Mouse (Mus musculus): ENCODE measurements around the gene Zdhhc7. TPM values are rescaled to one million over a fixed set of nuclear protein-coding genes. Genes with fewer than 3 reads are reported as not detected.

The Zdhhc7 gene
- polyA plus RNA-seq, 1 experiment from 2014 or later: 24.7 TPM

- Histone ChIP-seq H3K27me3 (ENCODE audit: control insufficient read depth, insufficient read depth, low read length) (peaks cover 6% of the 10 kb centered on the region; the same call in 1 of the 2 replicates), H3K4me1 (ENCODE audit: control insufficient read depth, insufficient read depth, low read length) (no peaks in the 10 kb centered on the region), H3K4me3 (ENCODE audit: low read depth, low read length) (no peak overlapping the region), H3K36me3 (ENCODE audit: control insufficient read depth, insufficient read depth, low read length) (no peaks in the 10 kb centered on the region), H3K4me2 (no peak overlapping the region), H3K9ac (ENCODE audit: low read depth, low read length) (no peak overlapping the region), H3K27ac (ENCODE audit: low read depth, low read length) (no peak overlapping the region), H3K9me3 (replicated peaks; ENCODE audit: control insufficient read depth, low read length) (peaks cover 4% of the 10 kb centered on the region)
- 83% methylated on average over 14 of the region's 14 CpGs for WGBS (ENCODE audit: insufficient replicate concordance)
- ATAC-seq (replicated peaks; ENCODE audit: insufficient number of reproducible peaks, low FRiP score, low TSS enrichment): no peak
Observed at GRCm38 (mm10) chr8:120062742-120063141, 38.5 kb downstream of the Zdhhc7 start.

GRCm38 (mm10) chr8:120057078-120057477 lies 44.2 kb downstream of the Zdhhc7 start:
- no peak overlapping the region for H3K9ac ChIP-seq (ENCODE audit: low read depth, low read length)
- 78% methylated on average over 2 of the region's 2 CpGs for WGBS (ENCODE audit: insufficient replicate concordance)
- H3K4me2 ChIP-seq: no peak overlapping the region
- H3K4me3 ChIP-seq (ENCODE audit: low read depth, low read length): no peak overlapping the region
- H3K9me3 ChIP-seq (replicated peaks; ENCODE audit: control insufficient read depth, low read length): no peaks in the 10 kb centered on the region; the same call in 1 of the 2 replicates
- no peaks in the 10 kb centered on the region for H3K36me3 ChIP-seq (ENCODE audit: control insufficient read depth, insufficient read depth, low read length)
- 0 out of 2 replicates have a peak, but pooled peaks cover 3% of the 10 kb centered on the region for H3K27me3 ChIP-seq (ENCODE audit: control insufficient read depth, insufficient read depth, low read length)
- no peaks in the 10 kb centered on the region for H3K4me1 ChIP-seq (ENCODE audit: control insufficient read depth, insufficient read depth, low read length)
- H3K27ac ChIP-seq (ENCODE audit: low read depth, low read length): no peak overlapping the region
- ATAC-seq (replicated peaks; ENCODE audit: insufficient number of reproducible peaks, low FRiP score, low TSS enrichment): no peak

GRCm38 (mm10) chr8:120054833-120055232 lies 46.4 kb downstream of the Zdhhc7 start:
- Histone ChIP-seq H3K9ac (ENCODE audit: low read depth, low read length) (no peak overlapping the region), H3K4me1 (ENCODE audit: control insufficient read depth, insufficient read depth, low read length) (peaks cover 10% of the 10 kb centered on the region), H3K36me3 (ENCODE audit: control insufficient read depth, insufficient read depth, low read length) (no peaks in the 10 kb centered on the region), H3K27me3 (ENCODE audit: control insufficient read depth, insufficient read depth, low read length) (0 out of 2 replicates have a peak, but pooled peaks cover 3% of the 10 kb centered on the region), H3K27ac (ENCODE audit: low read depth, low read length) (no peak overlapping the region), H3K9me3 (replicated peaks; ENCODE audit: control insufficient read depth, low read length) (no peaks in the 10 kb centered on the region; the same call in 1 of the 2 replicates), H3K4me2 (no peak overlapping the region), H3K4me3 (ENCODE audit: low read depth, low read length) (no peak overlapping the region)
- 85% methylated on average over 3 of the region's 3 CpGs for WGBS (ENCODE audit: insufficient replicate concordance)
- ATAC-seq (replicated peaks; ENCODE audit: insufficient number of reproducible peaks, low FRiP score, low TSS enrichment): no peak

- no peaks in the 10 kb centered on the region; the same call in 1 of the 2 replicates for H3K9me3 ChIP-seq (replicated peaks; ENCODE audit: control insufficient read depth, low read length)
- peaks cover 10% of the 10 kb centered on the region for H3K4me1 ChIP-seq (ENCODE audit: control insufficient read depth, insufficient read depth, low read length)
- ATAC-seq (replicated peaks; ENCODE audit: insufficient number of reproducible peaks, low FRiP score, low TSS enrichment): no peak
Observed at GRCm38 (mm10) chr8:120052318-120052717, 49.0 kb downstream of the Zdhhc7 start.

GRCm38 (mm10) chr8:120051908-120052307 lies 49.4 kb downstream of the Zdhhc7 start:
- 85% methylated on average over 4 of the region's 4 CpGs for WGBS (ENCODE audit: insufficient replicate concordance)

More at GRCm38 (mm10) chr8:120052318-120052717, 49.0 kb downstream of the Zdhhc7 start:
- Histone ChIP-seq H3K9ac (ENCODE audit: low read depth, low read length) (no peak overlapping the region), H3K27me3 (ENCODE audit: control insufficient read depth, insufficient read depth, low read length) (no peaks in the 10 kb centered on the region), H3K36me3 (ENCODE audit: control insufficient read depth, insufficient read depth, low read length) (no peaks in the 10 kb centered on the region), H3K4me3 (ENCODE audit: low read depth, low read length) (no peak overlapping the region), H3K27ac (ENCODE audit: low read depth, low read length) (no peak overlapping the region), H3K4me2 (no peak overlapping the region)
- 76% methylated on average over 8 of the region's 8 CpGs for WGBS (ENCODE audit: insufficient replicate concordance)

GRCm38 (mm10) chr8:120051006-120051405 lies 50.3 kb downstream of the Zdhhc7 start:
- Histone ChIP-seq H3K36me3 (ENCODE audit: control insufficient read depth, insufficient read depth, low read length) (no peaks in the 10 kb centered on the region), H3K4me2 (no peak overlapping the region), H3K4me1 (ENCODE audit: control insufficient read depth, insufficient read depth, low read length) (peaks cover 19% of the 10 kb centered on the region), H3K9ac (ENCODE audit: low read depth, low read length) (no peak overlapping the region), H3K27me3 (ENCODE audit: control insufficient read depth, insufficient read depth, low read length) (no peaks in the 10 kb centered on the region), H3K27ac (ENCODE audit: low read depth, low read length) (no peak overlapping the region), H3K9me3 (replicated peaks; ENCODE audit: control insufficient read depth, low read length) (no peaks in the 10 kb centered on the region), H3K4me3 (ENCODE audit: low read depth, low read length) (no peak overlapping the region)
- no peak for ATAC-seq (replicated peaks; ENCODE audit: insufficient number of reproducible peaks, low FRiP score, low TSS enrichment)
- WGBS (ENCODE audit: insufficient replicate concordance): 49% methylated on average over 4 of the region's 4 CpGs

More at GRCm38 (mm10) chr8:120051908-120052307, 49.4 kb downstream of the Zdhhc7 start:
- no peaks in the 10 kb centered on the region; the same call in 1 of the 2 replicates for H3K9me3 ChIP-seq (replicated peaks; ENCODE audit: control insufficient read depth, low read length)
- peaks cover 14% of the 10 kb centered on the region for H3K4me1 ChIP-seq (ENCODE audit: control insufficient read depth, insufficient read depth, low read length)
- H3K4me2 ChIP-seq: no peak overlapping the region
- no peak for ATAC-seq (replicated peaks; ENCODE audit: insufficient number of reproducible peaks, low FRiP score, low TSS enrichment)
- no peaks in the 10 kb centered on the region for H3K27me3 ChIP-seq (ENCODE audit: control insufficient read depth, insufficient read depth, low read length)
- H3K9ac ChIP-seq (ENCODE audit: low read depth, low read length): no peak overlapping the region
- H3K27ac ChIP-seq (ENCODE audit: low read depth, low read length): no peak overlapping the region
- no peak overlapping the region for H3K4me3 ChIP-seq (ENCODE audit: low read depth, low read length)
- no peaks in the 10 kb centered on the region for H3K36me3 ChIP-seq (ENCODE audit: control insufficient read depth, insufficient read depth, low read length)

GRCm38 (mm10) chr8:120050376-120050775 lies 50.9 kb downstream of the Zdhhc7 start:
- no peak for ATAC-seq (replicated peaks; ENCODE audit: insufficient number of reproducible peaks, low FRiP score, low TSS enrichment)
- 64% methylated on average over 10 of the region's 10 CpGs for WGBS (ENCODE audit: insufficient replicate concordance)
- no peak overlapping the region for H3K4me3 ChIP-seq (ENCODE audit: low read depth, low read length)
- peaks cover 19% of the 10 kb centered on the region for H3K4me1 ChIP-seq (ENCODE audit: control insufficient read depth, insufficient read depth, low read length)
- H3K9me3 ChIP-seq (replicated peaks; ENCODE audit: control insufficient read depth, low read length): no peaks in the 10 kb centered on the region
- no peaks in the 10 kb centered on the region for H3K27me3 ChIP-seq (ENCODE audit: control insufficient read depth, insufficient read depth, low read length)
- H3K4me2 ChIP-seq: no peak overlapping the region
- H3K36me3 ChIP-seq (ENCODE audit: control insufficient read depth, insufficient read depth, low read length): no peaks in the 10 kb centered on the region
- H3K9ac ChIP-seq (ENCODE audit: low read depth, low read length): no peak overlapping the region
- no peak overlapping the region for H3K27ac ChIP-seq (ENCODE audit: low read depth, low read length)

- H3K9me3 ChIP-seq (replicated peaks; ENCODE audit: control insufficient read depth, low read length): no peaks in the 10 kb centered on the region
- H3K27ac ChIP-seq (ENCODE audit: low read depth, low read length): no peak overlapping the region
- no peak overlapping the region for H3K4me2 ChIP-seq
- no peaks in the 10 kb centered on the region for H3K36me3 ChIP-seq (ENCODE audit: control insufficient read depth, insufficient read depth, low read length)
- H3K27me3 ChIP-seq (ENCODE audit: control insufficient read depth, insufficient read depth, low read length): no peaks in the 10 kb centered on the region
- H3K4me3 ChIP-seq (ENCODE audit: low read depth, low read length): no peak overlapping the region
- 78% methylated on average over 13 of the region's 13 CpGs for WGBS (ENCODE audit: insufficient replicate concordance)
- ATAC-seq (replicated peaks; ENCODE audit: insufficient number of reproducible peaks, low FRiP score, low TSS enrichment): no peak
- no peak overlapping the region for H3K9ac ChIP-seq (ENCODE audit: low read depth, low read length)
- H3K4me1 ChIP-seq (ENCODE audit: control insufficient read depth, insufficient read depth, low read length): peaks cover 19% of the 10 kb centered on the region
Observed at GRCm38 (mm10) chr8:120049949-120050348, 51.3 kb downstream of the Zdhhc7 start.

Data from heart, embryonic 11.5 days (tissue).